In the genomic region with DNA sequence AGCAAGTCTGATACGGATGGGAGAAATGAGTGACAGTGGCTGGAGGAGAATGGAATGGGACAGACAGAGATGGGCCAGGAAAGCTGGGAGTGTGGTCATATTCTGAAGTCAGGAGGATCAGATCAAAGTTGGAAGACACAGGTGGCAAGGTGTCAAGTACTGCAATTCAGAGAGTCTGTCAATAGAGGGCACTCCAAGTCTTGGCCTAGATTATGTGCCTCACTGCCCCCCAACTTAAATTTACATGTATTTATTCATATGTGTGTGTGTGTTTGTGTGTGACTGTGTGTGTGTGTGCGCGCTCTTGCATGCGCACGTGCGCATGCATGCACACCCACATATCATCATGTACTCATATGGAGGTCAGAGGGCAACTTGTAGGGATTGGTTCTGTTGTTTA, we compare ENCODE assay signal across 10 mouse cellular contexts.
DNase-seq lines count a peak whose midpoint lies in the region; ATAC-seq and TF ChIP-seq lines count a peak whose summit lies in the region.
"Had no signal": no experiment of that assay in that cellular context is flagged by ENCODE, and none has a peak within 500 bp of the region (broad histone marks: within the 10 kb centered on the region; RNA-seq: fewer than 3 reads in every experiment).

No protein-coding gene starts in this region.

- no peak overlapping the region for H3K9ac ChIP-seq in MEL (ENCODE audit: control insufficient read depth, low read depth, low read length, poor library complexity, severe bottlenecking)
- H3K9ac ChIP-seq in midbrain, embryonic 12.5 days (replicated peaks) = no peak overlapping the region
- H3K9ac ChIP-seq: embryonic facial prominence, embryonic 12.5 days had no signal

- H3K27ac ChIP-seq in left cerebral cortex, adult 2 months = no peak overlapping the region
- H3K27ac ChIP-seq in MEL (ENCODE audit: control insufficient read depth, low read depth, low read length) = no peak overlapping the region
- no peak overlapping the region for H3K27ac ChIP-seq in midbrain, embryonic 12.5 days (replicated peaks)
- H3K27ac ChIP-seq: embryonic facial prominence, embryonic 12.5 days had no signal

- TF ChIP-seq EP300 in MEL (IDR thresholded peaks at IDR 0.05; ENCODE audit: low read depth in 1 of 2, low read length in 2 of 2) = no peak

- TF ChIP-seq CTCF in left cerebral cortex, adult 2 months (IDR thresholded peaks at IDR 0.05) = peak; percentile 83
- TF ChIP-seq CTCF in MEL (IDR thresholded peaks at IDR 0.05 in 2 of 3, conservative IDR thresholded peaks at IDR 0.05 in 1 of 3; ENCODE audit: control insufficient read depth in 1 of 3, insufficient read depth in 1 of 3, low read depth in 2 of 3, low read length in 3 of 3, poor library complexity in 1 of 3, severe bottlenecking in 1 of 3) = peak; percentile 43 to 86 (median 85)

- ATAC-seq in midbrain, embryonic 12.5 days (ENCODE audit: low FRiP score, low read depth) = peak; percentile 62; the same call in 1 of the 2 replicates

- peak; percentile 28 for DNase-seq in left cerebral cortex, adult 2 months (ENCODE audit: extremely low spot score in 1 of 2, low spot score in 2 of 2)
- no peak for DNase-seq in left cerebral cortex, adult 8-10 months (ENCODE audit: low spot score in 2 of 2)
- DNase-seq in MEL (ENCODE audit: low read depth, low spot score) = peak; percentile 62
- peak; percentile 11 to 40 for DNase-seq in cerebellum, postnatal 36 days
- DNase-seq in heart, postnatal 36 days = peak; percentile 14 to 29
- DNase-seq in layer of hippocampus, adult 18-20 months (ENCODE audit: low spot score in 2 of 2) = peak; percentile 9 to 74
- no peak for DNase-seq in gastrocnemius, postnatal 4 days (ENCODE audit: low spot score in 2 of 2)

- no peak overlapping the region for H3K4me3 ChIP-seq in left cerebral cortex, adult 2 months
- no peak overlapping the region for H3K4me3 ChIP-seq in MEL (ENCODE audit: control insufficient read depth in 1 of 2, insufficient read depth in 1 of 2, low read depth in 2 of 2, low read length in 2 of 2)
- no peak overlapping the region for H3K4me3 ChIP-seq in midbrain, embryonic 12.5 days
- H3K4me3 ChIP-seq: embryonic facial prominence, embryonic 12.5 days; megakaryocyte, embryonic 14.5 days had no signal

- H3K9me3 ChIP-seq in MEL (replicated peaks; ENCODE audit: insufficient read depth, low read length) = no peaks in the 10 kb centered on the region
- H3K9me3 ChIP-seq in midbrain, embryonic 12.5 days = no peaks in the 10 kb centered on the region
- H3K9me3 ChIP-seq: embryonic facial prominence, embryonic 12.5 days had no signal

- H3K36me3 ChIP-seq in MEL (ENCODE audit: control insufficient read depth in 1 of 2, insufficient read depth in 2 of 2, low read length in 2 of 2) = no peaks in the 10 kb centered on the region
- no peaks in the 10 kb centered on the region for H3K36me3 ChIP-seq in midbrain, embryonic 12.5 days
- H3K36me3 ChIP-seq: embryonic facial prominence, embryonic 12.5 days had no signal

- no peak for TF ChIP-seq POLR2A in MEL (IDR thresholded peaks at IDR 0.05; ENCODE audit: control insufficient read depth in 1 of 2, insufficient read depth in 1 of 2, low read depth in 1 of 2, low read length in 2 of 2, poor library complexity in 1 of 2)

- H3K27me3 ChIP-seq in MEL (ENCODE audit: control insufficient read depth in 1 of 2, insufficient read depth in 2 of 2, low read length in 2 of 2) = no peaks in the 10 kb centered on the region
- no peaks in the 10 kb centered on the region for H3K27me3 ChIP-seq in midbrain, embryonic 12.5 days
- H3K27me3 ChIP-seq: embryonic facial prominence, embryonic 12.5 days; megakaryocyte, embryonic 14.5 days had no signal

- peak; percentile 92 for TF ChIP-seq RAD21 in MEL (IDR thresholded peaks at IDR 0.05; ENCODE audit: low read depth, low read length)

- H3K4me1 ChIP-seq in MEL (ENCODE audit: control insufficient read depth in 1 of 2, insufficient read depth in 2 of 2, low read length in 2 of 2) = no peaks in the 10 kb centered on the region
- H3K4me1 ChIP-seq in midbrain, embryonic 12.5 days = peaks cover 8% of the 10 kb centered on the region
- H3K4me1 ChIP-seq: embryonic facial prominence, embryonic 12.5 days; megakaryocyte, embryonic 14.5 days had no signal

- no peaks in the 10 kb centered on the region for H3K79me2 ChIP-seq in MEL (ENCODE audit: control insufficient read depth, insufficient read depth, low read length, poor library complexity)

- WGBS in midbrain, embryonic 12.5 days = 45% methylated on average over 6 of the region's 6 CpGs

- intact Hi-C loops in left cerebral cortex, adult 2 months (cut with DNase I) = loop anchor here (1.0 to 10.0 kb wide), 4 partner anchors 79 to 262 kb away; a partner anchor contains a TSS
- intact Hi-C loops in heart, postnatal 36 days (cut with DNase I) = loop anchor here (1.0 kb wide), 2 partner anchors 103 to 175 kb away; no protein-coding TSS in a partner anchor

- no peak overlapping the region for H3K4me2 ChIP-seq in midbrain, embryonic 12.5 days (replicated peaks)
- H3K4me2 ChIP-seq: embryonic facial prominence, embryonic 12.5 days had no signal

TF ChIP-seq in MEL, 35 proteins besides CTCF, POLR2A, EP300 and RAD21:
- TF ChIP-seq POLR2AphosphoS2 (IDR thresholded peaks at IDR 0.05; ENCODE audit: low read length) (no peak), NRF1 (IDR thresholded peaks at IDR 0.05; ENCODE audit: insufficient read depth, low read depth, low read length, poor library complexity, severe bottlenecking) (no peak), USF1 (IDR thresholded peaks at IDR 0.05; ENCODE audit: low read depth, low read length) (no peak), MAX (IDR thresholded peaks at IDR 0.05; ENCODE audit: low read length) (no peak), CHD1 (IDR thresholded peaks at IDR 0.05; ENCODE audit: low read depth, low read length) (no peak), SMC3 (IDR thresholded peaks at IDR 0.05; ENCODE audit: low read depth, low read length) (peak; percentile 84), TAL1 (IDR thresholded peaks at IDR 0.05; ENCODE audit: low read length) (no peak), GATA1 (IDR thresholded peaks at IDR 0.05; ENCODE audit: low read depth, low read length) (no peak), UBTF (IDR thresholded peaks at IDR 0.05; ENCODE audit: borderline replicate concordance, insufficient read depth, low read depth, low read length) (no peak), NELFE (IDR thresholded peaks at IDR 0.05; ENCODE audit: low read depth, low read length) (no peak), TCF12 (IDR thresholded peaks at IDR 0.05; ENCODE audit: low read depth, low read length) (no peak), MYC (IDR thresholded peaks at IDR 0.05; ENCODE audit: low read depth, low read length) (no peak), E2F4 (IDR thresholded peaks at IDR 0.05; ENCODE audit: borderline replicate concordance, low read depth, low read length) (no peak), USF2 (IDR thresholded peaks at IDR 0.05; ENCODE audit: borderline replicate concordance in 1 of 2, insufficient read depth in 1 of 2, low read depth in 1 of 2, low read length in 2 of 2) (no peak), MEF2A (IDR thresholded peaks at IDR 0.05; ENCODE audit: extremely low read depth, insufficient replicate concordance, low read depth, low read length, poor library complexity, severe bottlenecking) (no peak), ZC3H11A (IDR thresholded peaks at IDR 0.05; ENCODE audit: low read depth, low read length) (peak; percentile 82)

Comparison
In these comparisons a context has a peak if more than half of its experiments do, and no peak if none do; other contexts are left out.
1. DNase-seq: peak in left cerebral cortex, adult 2 months (2 of 2), MEL (single experiment), cerebellum, postnatal 36 days (2 of 2), heart, postnatal 36 days (2 of 2) and layer of hippocampus, adult 18-20 months (2 of 2); none in left cerebral cortex, adult 8-10 months (0 of 2) and gastrocnemius, postnatal 4 days (0 of 2).